Mouse (Mus musculus) stomach, embryonic 15.5 days (tissue): ENCODE data around the gene Mogat2. TPM values are rescaled to one million over a fixed set of nuclear protein-coding genes. Genes with fewer than 3 reads are reported as not detected.
A peak's percentile ranks its signal among the peaks of the same experiment; 100 is the strongest.

Experiments used
- ATAC-seq: fragments of 200-750 bp; cut with Nextera tagmentation; 2 replicates; pipeline ENCODE4 v1.8.0; 2017; ENCODE audit warnings: low read depth, moderate number of reproducible peaks, moderate TSS enrichment; ENCODE audit not compliant: insufficient read depth, low FRiP score
- H3K27ac ChIP-seq: fragments of 300-500 bp; sonication (generic); 2 replicates; pipeline ENCODE4 v1.5.1; 2015; ENCODE audit warnings: mild to moderate bottlenecking, inconsistent platforms
- H3K27me3 ChIP-seq: fragments of 300-500 bp; sonication (generic); replicated peaks from 2 replicates; pipeline ENCODE4 v1.6.1; 2015; ENCODE audit warnings: inconsistent platforms
- H3K36me3 ChIP-seq: fragments of 300-500 bp; sonication (generic); 2 replicates; pipeline ENCODE4 v1.6.1; 2015; ENCODE audit warnings: inconsistent platforms
- H3K4me1 ChIP-seq: fragments of 300-500 bp; sonication (generic); 2 replicates; pipeline ENCODE4 v1.6.1; 2015; ENCODE audit warnings: inconsistent platforms
- H3K4me2 ChIP-seq: fragments of 300-500 bp; sonication (generic); 2 replicates; pipeline ENCODE4 v1.6.1; 2015; ENCODE audit warnings: mild to moderate bottlenecking, inconsistent platforms
- H3K4me3 ChIP-seq: fragments of 300-500 bp; sonication (generic); replicated peaks from 2 replicates; pipeline ENCODE4 v1.5.1; 2015; ENCODE audit warnings: inconsistent platforms
- H3K9ac ChIP-seq: fragments of 300-500 bp; sonication (generic); 2 replicates; pipeline ENCODE4 v1.6.1; 2015; ENCODE audit warnings: inconsistent platforms
- H3K9me3 ChIP-seq: fragments of 300-500 bp; sonication (generic); 2 replicates; pipeline ENCODE4 v1.6.1; 2016; ENCODE audit warnings: inconsistent platforms
- WGBS: fragments of 180-500 bp; shearing (Covaris S2); methylation state at CpG from one replicate; pipeline ENCODE4 v1.1.7; 2015; 5-methylcytosine and 5-hydroxymethylcytosine counted together
- polyA plus RNA-seq: library from polyadenylated mRNA; unstranded; fragments of >200 nt; fragmentation: Nextera tagmentation; extraction: Ambion mirVana; gene quantifications from 2 replicates; pipeline ENCODE4 v1.2.1, GENCODE M21; 2015

Mogat2 gene
- polyA plus RNA-seq, 1 experiment from 2014 or later, result 28.1 TPM

DNA sequence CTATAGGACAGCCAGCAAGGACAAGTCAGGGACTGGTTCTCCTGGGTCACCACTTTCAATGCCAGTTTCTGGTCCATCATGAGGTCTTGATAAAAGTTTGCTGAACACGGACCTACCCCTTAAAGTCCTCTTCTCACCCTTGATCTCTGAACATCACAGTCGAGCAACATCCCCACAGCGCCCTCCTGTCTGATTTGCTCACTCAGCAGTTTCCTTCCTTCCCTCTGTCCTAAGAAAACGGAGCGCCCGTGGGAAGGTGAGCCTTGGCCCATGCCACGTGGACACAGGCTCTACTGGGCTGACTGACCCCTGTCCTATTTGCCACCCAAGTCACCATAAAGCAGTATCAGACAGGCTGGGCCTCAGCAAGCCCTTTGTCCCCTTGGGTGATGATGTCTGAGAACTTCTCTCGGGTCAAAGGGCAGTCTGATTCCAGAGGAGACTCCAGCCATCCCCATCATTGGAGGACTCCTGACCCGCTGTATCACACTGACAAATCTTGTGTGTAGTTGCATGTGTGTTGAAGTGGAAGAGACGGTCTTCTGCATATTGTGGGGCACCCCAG, 23.7 kb downstream of the Mogat2 start:
- Histone ChIP-seq H3K4me1 (0 out of 2 replicates have a peak, but pooled peaks cover 2% of the 10 kb centered on the region), H3K27ac (no peak overlapping the region), H3K9ac (no peak overlapping the region), H3K4me2 (no peak overlapping the region), H3K9me3 (no peaks in the 10 kb centered on the region), H3K4me3 (no peak overlapping the region), H3K27me3 (no peaks in the 10 kb centered on the region), H3K36me3 (no peaks in the 10 kb centered on the region)
- no peak for ATAC-seq
- 80% methylated on average over 10 of the region's 10 CpGs for WGBS

DNA sequence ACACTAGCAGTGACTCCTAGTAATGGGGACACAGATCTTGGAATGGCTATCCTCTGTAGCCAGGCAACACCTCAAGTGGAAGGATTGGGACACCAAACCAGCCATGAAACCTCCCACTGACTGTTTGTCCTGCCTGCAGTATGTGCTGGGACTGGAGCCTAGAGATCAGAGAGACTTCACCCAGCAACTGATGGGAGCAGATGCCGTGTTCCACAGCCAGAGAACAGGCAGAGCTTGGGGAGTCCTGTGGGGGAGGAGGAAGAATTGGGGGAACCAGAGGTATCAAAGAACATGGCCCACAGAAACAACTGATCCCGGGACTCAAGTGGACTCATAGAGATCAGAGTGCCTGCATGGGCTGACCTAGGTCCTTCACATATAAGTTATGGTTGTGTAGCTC, 24.7 kb downstream of the Mogat2 start:
- WGBS, result 85% methylated on average over 2 of the region's 2 CpGs

GRCm38 (mm10) chr7:99213056-99213455, 25.4 kb downstream of the Mogat2 start:
- 0 out of 2 replicates have a peak, but pooled peaks cover 2% of the 10 kb centered on the region for H3K4me1 ChIP-seq
- 88% methylated on average over 1 of the region's 1 CpGs for WGBS
- H3K27me3 ChIP-seq, result no peaks in the 10 kb centered on the region
- H3K36me3 ChIP-seq, result no peaks in the 10 kb centered on the region
- H3K9ac ChIP-seq, result no peak overlapping the region
- H3K4me3 ChIP-seq, result no peak overlapping the region
- no peak overlapping the region for H3K4me2 ChIP-seq
- no peak for ATAC-seq
- no peak overlapping the region for H3K27ac ChIP-seq
- H3K9me3 ChIP-seq, result no peaks in the 10 kb centered on the region

More for the DNA sequence above, 24.7 kb downstream of the Mogat2 start:
- 0 out of 2 replicates have a peak, but pooled peaks cover 2% of the 10 kb centered on the region for H3K4me1 ChIP-seq
- H3K27me3 ChIP-seq, result no peaks in the 10 kb centered on the region
- no peaks in the 10 kb centered on the region for H3K9me3 ChIP-seq
- H3K9ac ChIP-seq, result no peak overlapping the region
- no peak for ATAC-seq
- H3K27ac ChIP-seq, result no peak overlapping the region
- no peak overlapping the region for H3K4me2 ChIP-seq
- H3K4me3 ChIP-seq, result no peak overlapping the region
- H3K36me3 ChIP-seq, result no peaks in the 10 kb centered on the region

- WGBS, result 85% methylated on average over 4 of the region's 4 CpGs
- Histone ChIP-seq H3K4me1 (no peaks in the 10 kb centered on the region), H3K4me2 (no peak overlapping the region), H3K27ac (no peak overlapping the region), H3K9me3 (no peaks in the 10 kb centered on the region), H3K27me3 (no peaks in the 10 kb centered on the region), H3K9ac (no peak overlapping the region), H3K4me3 (no peak overlapping the region), H3K36me3 (no peaks in the 10 kb centered on the region)
- ATAC-seq, result no peak
Measured at GRCm38 (mm10) chr7:99208704-99209103, 29.7 kb downstream of the Mogat2 start.

DNA sequence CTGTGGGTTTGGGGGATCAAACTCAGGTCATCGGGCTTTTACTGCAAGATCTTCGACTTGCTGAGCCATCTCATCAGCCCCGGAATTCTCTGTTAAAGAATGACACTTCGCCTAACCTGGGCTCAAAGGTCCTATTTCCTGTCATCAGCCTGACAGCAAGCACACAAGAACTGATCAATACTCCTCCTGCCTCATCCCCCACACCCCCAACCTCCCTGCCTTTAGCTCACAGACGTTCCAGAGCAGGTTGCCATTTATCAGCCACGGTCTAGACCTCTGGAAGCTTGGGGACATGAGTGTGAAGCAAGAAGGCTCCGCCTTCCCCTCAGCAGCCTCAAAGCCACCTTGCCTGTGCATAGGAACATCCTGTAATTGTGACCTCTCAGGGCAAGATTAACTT, 32.1 kb downstream of the Mogat2 start:
- no peak overlapping the region for H3K27ac ChIP-seq
- H3K4me2 ChIP-seq, result no peak overlapping the region
- no peaks in the 10 kb centered on the region for H3K36me3 ChIP-seq
- H3K27me3 ChIP-seq, result no peaks in the 10 kb centered on the region
- no peak overlapping the region for H3K9ac ChIP-seq
- ATAC-seq, result no peak
- 57% methylated on average over 7 of the region's 7 CpGs for WGBS
- H3K9me3 ChIP-seq, result no peaks in the 10 kb centered on the region
- no peak overlapping the region for H3K4me3 ChIP-seq
- no peaks in the 10 kb centered on the region; the same call in 1 of the 2 replicates for H3K4me1 ChIP-seq

DNA sequence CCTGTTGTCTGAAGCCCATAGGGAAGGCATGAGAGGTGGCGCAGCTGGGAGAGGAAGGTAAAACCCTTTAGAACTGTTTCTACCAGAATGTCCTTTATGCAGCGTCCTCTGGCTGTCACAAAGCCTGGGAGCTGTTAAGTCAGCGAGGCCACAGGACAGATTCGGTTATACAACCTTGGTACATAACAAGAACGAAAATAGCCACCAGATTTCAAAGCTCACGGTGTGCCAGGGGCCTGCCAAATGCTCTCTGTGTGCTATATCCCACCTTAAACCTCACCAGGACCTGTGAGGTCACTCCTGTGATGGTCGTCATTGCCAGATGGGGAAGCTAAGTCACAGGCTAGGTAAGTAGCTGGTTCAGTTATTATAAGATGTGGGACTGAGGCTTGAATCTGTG, 36.3 kb downstream of the Mogat2 start:
- Histone ChIP-seq H3K9ac (no peak overlapping the region), H3K27ac (no peak overlapping the region), H3K36me3 (no peaks in the 10 kb centered on the region), H3K4me1 (peaks cover 2% of the 10 kb centered on the region; the same call in 1 of the 2 replicates), H3K27me3 (no peaks in the 10 kb centered on the region), H3K4me2 (no peak overlapping the region), H3K9me3 (no peaks in the 10 kb centered on the region), H3K4me3 (no peak overlapping the region)
- 85% methylated on average over 7 of the region's 7 CpGs for WGBS
- no peak for ATAC-seq

GRCm38 (mm10) chr7:99200290-99200689, 38.1 kb downstream of the Mogat2 start:
- WGBS, result 23% methylated on average over 4 of the region's 4 CpGs
- Histone ChIP-seq H3K27me3 (no peaks in the 10 kb centered on the region), H3K36me3 (no peaks in the 10 kb centered on the region), H3K4me3 (no peak overlapping the region), H3K4me2 (no peak overlapping the region), H3K4me1 (peaks cover 2% of the 10 kb centered on the region; the same call in 1 of the 2 replicates), H3K27ac (no peak overlapping the region; the same call in 1 of the 2 replicates), H3K9ac (no peak overlapping the region), H3K9me3 (no peaks in the 10 kb centered on the region)
- ATAC-seq, result peak; percentile 71

DNA sequence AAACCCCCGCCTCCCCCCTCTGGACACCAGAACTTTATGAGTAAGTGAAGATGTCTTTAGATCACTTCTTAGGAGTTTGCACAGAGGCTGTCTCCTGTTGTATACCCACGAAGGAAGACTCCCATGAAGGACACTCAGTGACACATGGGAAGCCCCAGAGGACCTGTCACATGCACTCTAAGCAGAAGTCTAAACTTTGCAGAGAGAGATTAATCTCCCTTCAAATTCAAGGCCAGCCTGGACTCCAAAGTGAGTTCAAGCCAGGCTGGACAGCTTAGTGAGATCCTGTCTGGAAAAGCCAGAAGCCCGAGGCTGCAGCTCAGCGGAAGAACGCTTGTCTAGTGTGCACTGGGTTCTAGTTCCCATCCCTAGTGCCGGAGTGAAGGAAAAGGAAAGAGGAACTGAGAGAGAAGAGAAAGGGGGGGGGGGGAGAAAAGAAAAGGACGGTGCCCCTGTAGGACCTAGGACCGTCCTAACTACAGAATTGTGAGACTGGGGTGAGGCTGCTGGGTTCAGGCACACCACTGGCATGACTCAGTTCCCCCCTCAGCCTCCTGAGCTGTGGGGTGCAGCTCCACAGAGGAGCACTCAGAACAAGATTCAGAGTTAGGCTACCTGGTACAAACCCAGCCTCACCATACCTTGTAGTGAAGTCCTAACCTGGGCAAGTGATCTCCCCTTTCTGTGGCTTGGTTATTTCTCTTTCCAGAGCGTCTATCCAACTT, 38.8 kb downstream of the Mogat2 start:
- Histone ChIP-seq H3K4me3 (no peak overlapping the region), H3K9ac (no peak overlapping the region), H3K9me3 (no peaks in the 10 kb centered on the region), H3K4me1 (peaks cover 2% of the 10 kb centered on the region; the same call in 1 of the 2 replicates), H3K4me2 (no peak overlapping the region), H3K27ac (no peak overlapping the region), H3K27me3 (no peaks in the 10 kb centered on the region), H3K36me3 (no peaks in the 10 kb centered on the region)
- ATAC-seq, result no peak
- WGBS, result 67% methylated on average over 9 of the region's 9 CpGs

DNA sequence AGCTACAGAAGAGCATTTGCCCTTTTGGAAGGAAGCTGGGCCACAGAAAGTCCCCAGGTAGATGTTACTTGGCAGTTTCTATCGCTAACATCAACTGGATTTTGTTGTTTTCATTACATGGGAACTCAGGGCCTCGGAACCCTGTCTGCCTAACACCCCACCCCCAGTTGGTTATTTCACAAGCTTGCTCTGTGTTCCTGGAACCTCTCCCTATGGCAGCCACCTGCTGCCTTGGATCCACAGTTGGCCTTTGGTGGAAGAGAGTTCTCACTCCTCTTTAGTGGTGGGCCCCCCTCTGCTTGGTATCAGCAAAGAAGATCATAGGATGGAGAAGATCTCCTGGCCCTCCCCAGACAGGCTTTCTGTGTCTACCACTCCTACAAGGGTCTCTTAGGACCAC, 39.6 kb downstream of the Mogat2 start:
- Histone ChIP-seq H3K27ac (no peak overlapping the region), H3K36me3 (no peaks in the 10 kb centered on the region), H3K9ac (no peak overlapping the region), H3K4me1 (peaks cover 2% of the 10 kb centered on the region; the same call in 1 of the 2 replicates), H3K4me2 (no peak overlapping the region), H3K27me3 (no peaks in the 10 kb centered on the region), H3K9me3 (no peaks in the 10 kb centered on the region), H3K4me3 (no peak overlapping the region)
- ATAC-seq, result no peak
- 85% methylated on average over 2 of the region's 2 CpGs for WGBS

GRCm38 (mm10) chr7:99194511-99194910, 43.9 kb downstream of the Mogat2 start:
- WGBS, result 54% methylated on average over 2 of the region's 2 CpGs
- Histone ChIP-seq H3K4me1 (no peaks in the 10 kb centered on the region), H3K9ac (no peak overlapping the region), H3K27me3 (no peaks in the 10 kb centered on the region), H3K4me2 (no peak overlapping the region), H3K9me3 (no peaks in the 10 kb centered on the region), H3K4me3 (no peak overlapping the region), H3K27ac (no peak overlapping the region), H3K36me3 (no peaks in the 10 kb centered on the region)
- no peak for ATAC-seq

DNA sequence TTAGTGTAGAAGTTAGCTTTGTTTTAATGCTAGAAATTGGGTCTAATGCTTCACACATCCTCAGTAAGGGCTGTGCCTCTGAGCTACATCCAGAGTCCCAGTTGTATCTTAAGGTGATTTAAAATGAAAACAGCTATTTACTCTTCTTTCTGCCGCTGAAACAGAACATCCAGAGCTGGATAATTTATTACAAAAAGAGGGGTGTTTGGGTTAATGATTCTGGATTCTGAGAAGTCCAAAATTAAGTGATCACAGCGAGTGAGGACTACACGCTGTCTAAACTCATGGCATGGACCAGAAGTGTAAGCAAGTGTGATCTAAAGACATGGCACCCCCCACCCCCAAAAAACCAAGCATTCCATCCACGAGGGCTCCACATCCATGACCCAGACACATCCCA, 44.5 kb downstream of the Mogat2 start:
- Histone ChIP-seq H3K27ac (no peak overlapping the region), H3K9me3 (no peaks in the 10 kb centered on the region), H3K27me3 (no peaks in the 10 kb centered on the region), H3K36me3 (no peaks in the 10 kb centered on the region), H3K9ac (no peak overlapping the region), H3K4me3 (no peak overlapping the region), H3K4me1 (no peaks in the 10 kb centered on the region), H3K4me2 (no peak overlapping the region)
- WGBS, result 73% methylated on average over 4 of the region's 4 CpGs
- no peak for ATAC-seq

DNA sequence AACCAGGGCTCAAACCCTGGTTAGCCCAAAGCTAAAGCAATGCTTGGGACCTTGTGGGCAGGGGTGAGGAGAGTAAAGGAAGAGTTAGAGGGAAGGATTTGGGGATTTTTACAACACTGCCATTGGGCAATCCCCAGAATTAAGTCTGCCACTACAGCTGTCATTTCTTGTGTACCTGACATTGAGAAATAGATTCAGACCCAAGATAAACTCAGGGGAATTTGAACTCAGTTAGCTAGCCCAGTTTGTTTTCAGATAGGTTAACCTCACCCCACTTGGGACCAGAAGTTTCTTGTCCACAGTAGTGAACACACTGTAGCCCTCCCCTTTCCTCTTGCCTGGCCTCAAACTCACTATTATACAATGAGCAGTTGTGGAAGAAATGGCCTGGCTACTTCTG, 47.0 kb downstream of the Mogat2 start:
- Histone ChIP-seq H3K4me3 (no peak overlapping the region), H3K4me1 (no peaks in the 10 kb centered on the region), H3K4me2 (no peak overlapping the region), H3K9me3 (no peaks in the 10 kb centered on the region), H3K27me3 (no peaks in the 10 kb centered on the region), H3K9ac (no peak overlapping the region), H3K27ac (no peak overlapping the region), H3K36me3 (no peaks in the 10 kb centered on the region)
- no peak for ATAC-seq
